8 mouse cellular contexts compared by ENCODE assay signal in the genomic region with DNA sequence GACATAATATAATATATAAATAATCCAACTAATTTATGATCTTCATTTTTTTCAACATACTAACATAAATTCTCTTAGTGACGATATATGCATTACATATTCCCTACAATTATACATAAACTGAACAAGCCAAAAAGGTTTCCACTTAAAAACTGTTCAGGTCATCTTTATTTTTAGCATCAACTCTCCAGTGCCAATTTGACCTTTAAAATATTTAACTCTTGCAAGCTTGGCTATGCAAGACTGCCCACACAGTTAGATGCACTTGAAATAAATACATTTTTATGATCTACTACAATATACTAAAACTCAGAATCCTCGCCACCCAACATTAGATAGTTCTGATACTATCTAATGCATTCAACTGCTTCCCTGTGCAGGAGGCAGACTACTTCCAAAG. TPM values are rescaled to one million over a fixed set of nuclear protein-coding genes. Genes with fewer than 3 reads are reported as not detected.
DNase-seq lines count a peak whose midpoint lies in the region; ATAC-seq and TF ChIP-seq lines count a peak whose summit lies in the region.

No protein-coding gene starts in this region.

- H3K27me3 ChIP-seq in heart, embryonic 16.5 days (ENCODE audit: control insufficient read depth, insufficient read depth, low read length), result no peaks in the 10 kb centered on the region
- H3K27me3 ChIP-seq in hindbrain, embryonic 15.5 days, result no peaks in the 10 kb centered on the region
- no peaks in the 10 kb centered on the region for H3K27me3 ChIP-seq in midbrain, embryonic 13.5 days

- H3K27ac ChIP-seq in heart, embryonic 16.5 days (ENCODE audit: low read length), result peak overlapping the region; percentile 83
- no peak overlapping the region for H3K27ac ChIP-seq in bone marrow macrophage, adult 2 months (ENCODE audit: insufficient read depth, low read depth, low read length)
- no peak overlapping the region for H3K27ac ChIP-seq in hindbrain, embryonic 15.5 days (replicated peaks)
- H3K27ac ChIP-seq in midbrain, embryonic 13.5 days, result no peak overlapping the region

- no peak for ATAC-seq in heart, embryonic 16.5 days (replicated peaks; ENCODE audit: extremely low read depth, insufficient read depth, low FRiP score)
- no peak for ATAC-seq in hindbrain, embryonic 15.5 days (ENCODE audit: low FRiP score, low read depth)
- ATAC-seq in midbrain, embryonic 13.5 days, result no peak
- no peak for ATAC-seq in cerebellum, adult (ENCODE audit: insufficient number of reproducible peaks, low FRiP score, low TSS enrichment)

- H3K9ac ChIP-seq in heart, embryonic 16.5 days (ENCODE audit: low read length), result peak overlapping the region; percentile 95
- H3K9ac ChIP-seq in hindbrain, embryonic 15.5 days, result 0 out of 2 replicates have a peak overlapping the region, but pooled peaks have one; percentile 10
- peak overlapping the region; percentile 57 for H3K9ac ChIP-seq in midbrain, embryonic 13.5 days (replicated peaks)

- TF ChIP-seq POLR2A in bone marrow macrophage, adult 2 months (IDR thresholded peaks at IDR 0.05; ENCODE audit: borderline replicate concordance, low read depth, low read length), result no peak

- H3K36me3 ChIP-seq in heart, embryonic 16.5 days (ENCODE audit: control insufficient read depth, insufficient read depth), result peaks cover under 1% of the 10 kb centered on the region; the same call in 1 of the 2 replicates
- no peaks in the 10 kb centered on the region for H3K36me3 ChIP-seq in hindbrain, embryonic 15.5 days
- peaks cover 3% of the 10 kb centered on the region for H3K36me3 ChIP-seq in midbrain, embryonic 13.5 days

- WGBS in heart, embryonic 16.5 days, result 26% methylated on average over 2 of the region's 2 CpGs
- 73% methylated on average over 2 of the region's 2 CpGs for WGBS in hindbrain, embryonic 15.5 days
- WGBS in midbrain, embryonic 13.5 days, result 77% methylated on average over 2 of the region's 2 CpGs

- no peaks in the 10 kb centered on the region for H3K9me3 ChIP-seq in heart, embryonic 16.5 days (replicated peaks; ENCODE audit: control insufficient read depth, low read length)
- no peaks in the 10 kb centered on the region for H3K9me3 ChIP-seq in hindbrain, embryonic 15.5 days
- no peaks in the 10 kb centered on the region for H3K9me3 ChIP-seq in midbrain, embryonic 13.5 days

- DNase-seq in heart, adult 18-20 months, result no peak
- DNase-seq in cerebellum, postnatal 36 days, result no peak
- DNase-seq in layer of hippocampus, adult 8-10 months (ENCODE audit: low spot score in 2 of 2), result no peak

- peaks cover 30% of the 10 kb centered on the region for H3K4me1 ChIP-seq in heart, embryonic 16.5 days (ENCODE audit: control insufficient read depth, insufficient read depth, low read length)
- peaks cover 31% of the 10 kb centered on the region for H3K4me1 ChIP-seq in bone marrow macrophage, adult 2 months (ENCODE audit: control insufficient read depth, insufficient read depth, low read length)
- peaks cover 20% of the 10 kb centered on the region for H3K4me1 ChIP-seq in hindbrain, embryonic 15.5 days (replicated peaks)
- peaks cover 24% of the 10 kb centered on the region for H3K4me1 ChIP-seq in midbrain, embryonic 13.5 days (replicated peaks)

- H3K4me2 ChIP-seq in heart, embryonic 16.5 days (ENCODE audit: low read depth, low read length), result peak overlapping the region; percentile 63
- H3K4me2 ChIP-seq in hindbrain, embryonic 15.5 days, result peak overlapping the region; percentile 60
- H3K4me2 ChIP-seq in midbrain, embryonic 13.5 days (replicated peaks), result peak overlapping the region; percentile 63

- TF ChIP-seq CTCF in bone marrow macrophage, adult 2 months (IDR thresholded peaks at IDR 0.05; ENCODE audit: low read depth, low read length), result no peak

- H3K4me3 ChIP-seq in heart, embryonic 16.5 days (ENCODE audit: low read length), result peak overlapping the region; percentile 91
- H3K4me3 ChIP-seq in bone marrow macrophage, adult 2 months (ENCODE audit: insufficient read depth, low read length), result peak overlapping the region; percentile 57
- peak overlapping the region; percentile 79 for H3K4me3 ChIP-seq in hindbrain, embryonic 15.5 days
- H3K4me3 ChIP-seq in midbrain, embryonic 13.5 days (replicated peaks), result peak overlapping the region; percentile 85

RNA-seq across cellular contexts. Expression of a gene that starts 1.5 kb away (rescaled TPM):
- polyA plus RNA-seq in heart, embryonic 16.5 days (2015; fragmentation: Nextera tagmentation; extraction: Ambion mirVana), result 34.2 and 38.9 TPM in 2 replicates
- 10 to 100 TPM; 62.5 to 66.6 TPM for total RNA-seq in heart, adult 18-20 months (2021)
- 10.7 and 14.1 TPM in 2 replicates for polyA plus RNA-seq in bone marrow macrophage, adult 2 months (2012; ENCODE audit: insufficient read depth, insufficient read length, missing spikeins)
- polyA plus RNA-seq in hindbrain, embryonic 15.5 days (2015; fragmentation: Nextera tagmentation; extraction: Ambion mirVana), result 23.9 and 26.2 TPM in 2 replicates
- polyA plus RNA-seq in midbrain, embryonic 13.5 days (2015; fragmentation: Nextera tagmentation; extraction: Ambion mirVana), result 23.2 and 23.3 TPM in 2 replicates
- 10 to 100 TPM; 10.7 to 13.8 (median 11.3) TPM for total RNA-seq in layer of hippocampus, adult 8-10 months (2022)

RNA-seq across cellular contexts. Expression of a gene that starts 1.6 kb away (rescaled TPM):
- polyA plus RNA-seq in heart, embryonic 16.5 days (2015; fragmentation: Nextera tagmentation; extraction: Ambion mirVana), result 51.1 and 51.6 TPM in 2 replicates
- 10 to 100 TPM; 23.1 to 25.6 TPM for total RNA-seq in heart, adult 18-20 months (2021)
- 30.9 and 31.8 TPM in 2 replicates for polyA plus RNA-seq in bone marrow macrophage, adult 2 months (2012; ENCODE audit: insufficient read depth, insufficient read length, missing spikeins)
- polyA plus RNA-seq in hindbrain, embryonic 15.5 days (2015; fragmentation: Nextera tagmentation; extraction: Ambion mirVana), result 64.5 and 65.7 TPM in 2 replicates
- polyA plus RNA-seq in midbrain, embryonic 13.5 days (2015; fragmentation: Nextera tagmentation; extraction: Ambion mirVana), result 68.9 and 71.4 TPM in 2 replicates
- 10 to 100 TPM; 19.8 to 25.7 (median 22.4) TPM for total RNA-seq in layer of hippocampus, adult 8-10 months (2022)

Comparison
In these comparisons a context has a peak if more than half of its experiments do, and no peak if none do; other contexts are left out.
1. H3K9ac ChIP-seq: peak in every context shown above with its lines; median percentile 95 in heart, embryonic 16.5 days; 57 in midbrain, embryonic 13.5 days; 10 in hindbrain, embryonic 15.5 days.